Mouse (Mus musculus): ENCODE data around the gene Leng9.

Leng9 gene

DNA sequence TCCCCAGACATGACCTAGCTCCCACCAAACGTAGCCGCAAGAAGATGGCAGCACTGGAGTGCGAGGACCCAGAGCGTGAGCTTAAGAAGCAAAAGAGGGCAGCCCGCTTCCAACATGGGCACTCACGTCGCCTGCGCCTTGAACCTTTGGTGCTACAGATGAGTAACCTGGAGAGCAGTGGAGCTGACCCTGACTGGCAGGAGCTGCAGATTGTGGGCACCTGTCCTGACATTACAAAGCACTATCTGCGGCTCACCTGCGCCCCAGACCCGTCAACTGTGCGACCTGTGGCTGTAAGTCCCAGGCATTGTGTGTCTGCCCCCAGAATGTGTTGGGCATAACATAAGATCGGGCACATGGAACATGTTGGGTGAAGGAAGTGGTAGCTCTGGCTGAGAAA, 6.1 kb downstream of the Leng9 start:
- 93% methylated on average over 13 of the region's 13 CpGs for WGBS

GRCm38 (mm10) chr7:4143506-4143905, 6.7 kb downstream of the Leng9 start:
- WGBS = 96% methylated on average over 19 of the region's 19 CpGs

DNA sequence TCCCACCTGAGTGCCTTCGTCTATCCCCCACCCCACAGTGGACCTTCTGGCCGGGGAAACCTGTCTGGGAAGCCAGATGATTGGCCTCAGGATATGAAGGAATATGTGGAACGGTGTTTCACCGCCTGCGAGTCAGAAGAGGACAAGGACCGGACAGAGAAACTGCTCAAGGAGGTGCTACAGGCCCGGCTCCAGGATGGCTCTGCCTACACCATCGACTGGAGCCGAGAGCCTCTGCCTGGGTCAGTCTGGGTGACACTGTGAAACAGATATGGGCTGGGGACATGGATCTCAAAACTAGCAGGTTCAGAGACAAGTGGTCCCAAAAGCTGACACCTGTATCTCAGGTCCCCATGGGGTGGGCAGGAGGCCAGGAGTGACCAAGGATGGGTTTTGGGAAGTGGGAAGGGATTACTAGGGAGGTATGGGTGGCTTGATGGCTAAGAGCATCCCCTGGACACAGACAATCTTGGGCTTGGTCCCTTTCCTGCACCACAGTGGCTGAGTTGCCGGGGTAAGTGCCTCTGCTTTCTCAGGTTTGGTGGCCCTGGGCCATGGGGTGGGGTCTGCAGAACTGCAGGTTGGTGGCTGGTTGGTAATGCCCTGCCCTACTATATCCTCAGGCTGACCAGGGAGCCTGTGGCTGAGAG, 7.3 kb downstream of the Leng9 start:
- WGBS = 93% methylated on average over 10 of the region's 10 CpGs

DNA sequence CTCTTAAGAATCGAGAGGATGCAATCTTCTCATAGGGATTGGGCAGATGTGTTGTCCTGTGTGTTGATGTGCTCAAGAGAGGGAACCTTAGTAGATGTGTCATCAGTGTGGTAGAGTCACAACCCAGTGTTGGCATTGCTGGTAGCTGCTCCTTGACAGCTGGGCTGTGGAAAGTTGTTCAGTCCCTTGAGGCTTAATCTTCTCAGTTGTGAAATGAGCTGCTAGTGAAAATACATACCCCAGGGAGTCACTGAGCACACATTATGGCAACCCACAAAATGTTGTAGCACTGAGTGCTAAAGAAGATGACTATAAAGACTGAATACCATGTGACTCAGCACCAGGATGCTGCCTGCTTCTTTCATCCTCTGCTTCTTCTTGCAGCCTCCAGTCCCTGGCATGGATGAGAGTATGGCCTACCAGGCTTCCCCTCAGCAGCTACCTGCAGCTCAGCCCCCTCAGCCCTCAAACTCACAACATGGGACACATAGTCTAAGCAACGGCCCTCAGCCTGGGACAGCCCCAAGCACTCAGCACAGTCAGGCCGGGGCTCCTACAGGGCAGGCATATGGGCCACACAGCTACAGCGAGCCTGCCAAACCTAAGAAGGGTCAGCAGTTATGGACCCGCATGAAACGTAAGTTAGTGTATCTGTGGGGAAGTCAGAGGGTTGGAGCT, 8.4 kb downstream of the Leng9 start:
- WGBS = 84% methylated on average over 6 of the region's 6 CpGs

DNA sequence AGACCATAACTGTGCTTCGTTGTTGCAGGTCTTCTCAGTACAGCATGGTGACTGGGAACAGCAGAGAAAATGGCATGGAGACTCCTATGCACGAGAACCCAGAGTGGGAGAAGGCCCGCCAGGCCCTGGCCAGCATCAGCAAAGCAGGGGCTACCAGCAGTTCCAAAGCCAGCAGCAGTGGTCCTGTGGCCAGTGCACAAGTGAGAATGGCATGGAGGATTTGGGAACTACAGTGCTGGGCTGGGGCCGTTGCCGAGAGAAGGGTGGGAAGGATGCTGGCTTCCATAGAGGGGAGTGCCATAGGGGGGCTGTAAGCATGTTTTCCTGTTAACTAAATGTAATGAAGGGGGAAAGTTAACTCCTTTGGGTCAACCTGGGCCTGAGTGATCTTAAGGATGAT, 10.8 kb downstream of the Leng9 start:
- 89% methylated on average over 5 of the region's 5 CpGs for WGBS

DNA sequence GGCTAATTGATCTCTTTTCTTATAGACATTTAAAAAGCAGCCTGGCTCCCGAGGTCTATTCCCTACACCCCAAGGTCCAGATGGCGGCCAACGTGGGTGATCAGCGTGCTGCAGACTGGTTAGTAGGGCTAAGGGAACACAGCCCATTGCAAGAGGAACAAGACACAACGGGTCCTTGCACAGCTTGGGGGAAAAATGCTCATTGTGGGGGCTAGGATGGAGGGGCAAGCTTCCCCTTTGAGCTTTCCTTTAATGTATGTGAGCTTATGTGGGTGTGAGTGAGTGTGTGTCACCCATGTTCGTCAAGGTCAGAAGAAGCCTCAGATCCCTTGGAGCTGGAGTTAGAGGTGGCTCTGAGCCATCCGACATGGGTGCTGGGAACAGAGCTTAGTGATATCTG, 11.5 kb downstream of the Leng9 start:
- WGBS = 78% methylated on average over 7 of the region's 7 CpGs

- WGBS = 60% methylated on average over 2 of the region's 2 CpGs
Observed at GRCm38 (mm10) chr7:4138181-4138580, 12.0 kb downstream of the Leng9 start.

DNA sequence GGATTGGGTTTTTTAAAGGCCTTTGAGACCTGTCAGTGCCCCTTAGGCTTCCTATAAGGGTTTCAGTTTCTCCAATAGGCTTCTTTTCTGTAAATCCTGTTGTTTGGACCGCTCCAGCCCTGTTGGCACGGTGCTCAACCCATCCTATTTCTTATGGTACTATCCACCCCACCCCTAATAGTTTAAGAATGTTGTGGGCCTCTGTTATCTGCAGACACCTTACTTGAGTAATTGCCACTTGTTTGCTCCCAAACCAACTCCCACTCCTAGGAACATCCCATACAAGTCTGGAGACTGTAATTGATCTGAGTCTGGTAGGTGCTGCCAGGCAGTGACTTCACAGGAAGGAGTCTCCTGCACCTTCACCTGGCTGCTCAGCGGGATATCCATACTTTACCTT, 12.4 kb downstream of the Leng9 start:
- WGBS = 37% methylated on average over 3 of the region's 3 CpGs

DNA sequence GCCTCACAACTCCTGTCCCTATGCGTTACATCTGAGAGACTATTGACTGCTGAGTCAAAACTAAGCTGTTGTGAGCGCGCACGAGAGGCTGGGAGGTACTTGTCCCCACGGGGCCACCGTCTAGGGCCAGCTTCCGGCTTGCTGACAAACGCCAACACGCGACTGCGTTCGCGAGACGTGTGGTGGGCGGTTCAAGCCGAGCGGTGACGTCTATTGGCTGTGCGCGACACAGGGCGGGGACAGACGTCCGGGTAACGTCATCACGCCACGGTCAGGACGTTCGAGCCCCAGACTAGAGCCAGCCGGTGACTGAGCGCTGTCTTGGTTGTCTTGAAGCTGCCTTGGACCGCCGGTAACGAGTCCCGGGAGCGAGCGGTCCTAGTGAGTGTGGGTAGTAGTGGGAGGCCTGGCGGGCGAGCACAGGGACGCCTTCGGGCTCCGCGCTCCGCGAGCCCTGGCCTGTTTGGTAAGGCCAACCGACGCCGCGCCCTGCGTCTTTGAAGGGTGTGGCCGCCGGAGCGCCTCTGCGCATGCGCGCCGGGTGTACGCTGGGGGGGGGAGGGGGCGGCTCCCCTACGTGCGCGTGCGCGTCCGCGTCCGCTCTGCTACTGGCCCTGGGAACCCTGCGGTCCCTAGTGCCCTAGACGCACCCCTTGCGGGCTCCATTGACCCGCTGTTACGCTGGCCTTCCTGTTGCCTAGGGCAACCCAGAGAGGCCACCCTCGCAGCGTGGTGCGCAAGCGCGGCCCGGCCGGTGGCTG, 13.2 kb downstream of the Leng9 start, which contains the start of gene Leng8:
TSS of gene Leng8 (plus strand) at position 269 of the 761 bp plus-strand sequence.
- under 1% methylated on average over 77 of the region's 78 CpGs for WGBS

- WGBS = under 1% methylated on average over 16 of the region's 16 CpGs
Observed at GRCm38 (mm10) chr7:4136404-4136770, 13.8 kb downstream of the Leng9 start.

GRCm38 (mm10) chr7:4134911-4135310, 15.3 kb downstream of the Leng9 start:
- WGBS = 56% methylated on average over 5 of the region's 5 CpGs

DNA sequence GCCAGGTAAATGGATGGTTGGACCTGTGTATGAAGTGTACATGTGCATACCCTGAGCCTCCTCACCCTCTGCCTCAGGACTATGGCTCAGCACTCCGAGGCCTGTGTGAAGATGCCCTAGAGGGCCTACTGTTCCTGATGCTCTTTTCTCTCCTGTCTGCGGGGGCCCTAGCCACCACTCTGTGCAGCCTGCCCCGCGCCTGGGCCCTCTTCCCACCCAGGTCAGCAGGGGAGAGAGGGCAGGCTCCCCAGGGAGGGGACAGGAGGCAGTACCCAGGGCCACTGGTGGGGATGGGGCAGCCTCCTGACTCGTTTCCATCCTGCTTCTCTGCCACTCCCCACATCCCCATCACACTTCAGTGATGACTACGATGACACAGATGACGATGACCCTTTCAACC, 17.2 kb downstream of the Leng9 start:
- WGBS = 74% methylated on average over 7 of the region's 7 CpGs

- WGBS = 43% methylated on average over 3 of the region's 3 CpGs
Observed at GRCm38 (mm10) chr7:4132581-4132980, 17.6 kb downstream of the Leng9 start.

- WGBS = 61% methylated on average over 8 of the region's 8 CpGs
Observed at GRCm38 (mm10) chr7:4131964-4132363, 18.2 kb downstream of the Leng9 start.

DNA sequence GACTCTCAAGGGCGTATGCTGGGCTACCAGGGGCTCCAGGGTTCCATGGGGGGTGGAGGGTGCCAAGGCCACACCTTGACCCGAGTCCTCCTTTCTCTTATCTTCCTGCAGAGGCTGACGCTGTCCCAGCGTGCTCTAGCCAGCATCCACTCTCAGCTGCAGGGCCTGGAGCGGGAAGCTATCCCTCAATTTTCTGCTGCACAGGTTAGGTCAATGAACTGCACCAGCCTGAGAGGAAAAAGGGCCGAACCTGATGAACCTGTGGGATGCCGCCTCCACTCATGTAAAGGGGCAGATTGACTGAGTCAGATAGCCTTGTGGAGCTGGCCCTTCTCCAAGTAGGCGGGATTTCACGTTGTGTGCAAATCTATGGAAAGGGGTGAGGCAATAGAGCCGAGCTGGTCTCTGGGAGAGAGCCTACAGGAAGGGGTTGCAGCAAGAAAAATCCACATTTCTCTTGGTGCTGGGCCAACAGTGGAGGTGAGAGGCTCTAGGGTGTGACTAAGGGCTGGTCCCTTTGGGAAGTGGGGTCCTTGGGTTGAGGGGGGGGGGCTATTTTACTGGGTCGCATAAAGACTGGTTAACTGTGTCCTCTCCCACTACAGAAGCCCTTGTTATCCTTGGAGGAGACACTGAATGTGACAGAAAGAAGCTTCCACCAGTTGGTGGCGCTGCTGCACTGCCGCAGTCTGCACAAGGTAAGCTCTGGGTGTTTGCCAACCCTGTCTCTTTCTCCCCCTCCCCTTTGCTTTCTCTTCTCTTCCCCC, 19.3 kb downstream of the Leng9 start:
- 23% methylated on average over 13 of the region's 13 CpGs for WGBS

- WGBS = 52% methylated on average over 6 of the region's 6 CpGs
Observed at GRCm38 (mm10) chr7:4128860-4129259, 21.3 kb downstream of the Leng9 start.

- WGBS = 85% methylated on average over 4 of the region's 4 CpGs
Observed at GRCm38 (mm10) chr7:4127894-4128293, 22.3 kb downstream of the Leng9 start.

DNA sequence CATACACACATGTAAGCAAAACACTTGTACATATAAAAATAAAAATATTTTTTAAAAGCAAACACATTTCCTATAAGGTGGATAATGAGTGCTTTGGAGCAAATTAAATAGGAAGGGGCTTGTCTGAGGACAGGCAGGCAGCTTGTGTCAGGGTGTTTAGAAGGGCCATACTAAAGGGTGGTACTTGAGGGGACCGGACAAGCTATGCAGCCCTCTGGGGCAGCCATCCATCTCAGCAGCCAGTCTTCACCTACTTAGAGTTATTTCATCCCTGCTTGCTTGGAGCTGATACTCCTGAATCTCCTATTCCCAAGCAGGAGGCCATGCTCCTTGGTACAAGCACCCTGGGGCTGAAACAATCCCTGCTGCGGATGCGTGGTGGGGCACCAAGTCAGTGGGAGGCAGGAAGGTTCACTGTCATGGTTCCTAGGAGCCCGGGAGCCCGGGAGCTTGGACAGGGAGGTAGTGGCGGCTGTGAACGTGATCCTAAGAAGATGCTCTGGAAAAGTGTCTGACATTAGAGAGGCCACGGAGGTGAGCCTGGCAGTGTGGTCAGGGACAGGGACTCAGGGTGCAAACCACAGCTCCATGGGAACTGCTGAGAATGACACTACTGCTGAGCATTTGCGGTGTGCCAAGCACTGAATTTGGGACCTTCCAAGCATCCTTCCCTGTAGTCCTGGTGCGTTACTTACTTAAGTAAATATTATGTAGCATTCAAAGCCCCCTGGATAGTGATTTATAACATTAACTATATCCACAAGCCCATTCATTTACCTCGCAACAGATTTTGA, 23.0 kb downstream of the Leng9 start:
- 67% methylated on average over 11 of the region's 11 CpGs for WGBS

- WGBS = 29% methylated on average over 9 of the region's 9 CpGs
Observed at GRCm38 (mm10) chr7:4125306-4125705, 24.9 kb downstream of the Leng9 start.

DNA sequence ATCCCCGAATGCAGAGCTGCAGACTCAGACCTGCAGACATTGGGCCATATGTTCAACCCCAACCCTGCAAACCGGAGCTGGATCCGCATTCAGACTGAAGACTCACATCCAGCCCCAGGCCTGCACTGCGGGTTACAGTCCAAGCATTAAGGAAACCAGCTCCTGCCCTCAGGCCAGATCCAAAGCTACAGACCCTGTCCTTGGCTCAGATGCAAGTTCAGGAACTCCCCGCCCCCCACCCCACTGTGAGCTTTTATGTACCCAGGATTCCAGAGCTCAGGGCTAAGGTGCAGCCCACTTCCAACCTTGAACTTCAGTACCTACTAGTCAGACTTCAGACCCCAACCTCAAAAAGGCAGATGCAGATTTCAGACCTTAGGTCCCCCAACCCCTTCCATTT, 25.3 kb downstream of the Leng9 start:
- 14% methylated on average over 5 of the region's 5 CpGs for WGBS

- 2% methylated on average over 10 of the region's 10 CpGs for WGBS
Observed at GRCm38 (mm10) chr7:4124315-4124759, 25.8 kb downstream of the Leng9 start.

Data from cerebral cortex, adult 2 months (tissue).